Mouse (Mus musculus): ENCODE measurements around the gene Kat2b. TPM values are rescaled to one million over a fixed set of nuclear protein-coding genes. Genes with fewer than 3 reads are reported as not detected.

Gene Kat2b
- total RNA-seq, 2 experiments from 2014 or later: 41.4 to 57.9 TPM

Other genes with a start within 250 kb of the Kat2b start
- not detected in 2 replicates for gene Efhb, start 103.5 kb upstream of the Kat2b start, total RNA-seq (2015)
- 0.15 TPM in 1 of 2 replicates, not detected in the other for gene Efhb, start 103.5 kb upstream of the Kat2b start, total RNA-seq (2017)
- 77.1 and 81.5 TPM in 2 replicates for gene Rab5a, start 87.6 kb upstream of the Kat2b start, total RNA-seq (2015)
- gene Rab5a, start 87.6 kb upstream of the Kat2b start, total RNA-seq (2017): 90.5 and 93.7 TPM in 2 replicates
- not detected in 2 replicates for gene Pp2d1, start 27.4 kb upstream of the Kat2b start, total RNA-seq (2015)
- gene Pp2d1, start 27.4 kb upstream of the Kat2b start, total RNA-seq (2017): not detected in 2 replicates
- 28.5 and 36.5 TPM in 2 replicates for gene Sgo1, start 122.5 kb downstream of the Kat2b start, total RNA-seq (2015)
- gene Sgo1, start 122.5 kb downstream of the Kat2b start, total RNA-seq (2017): 68.3 and 70.9 TPM in 2 replicates

Data from megakaryocyte, adult 5-6 weeks (primary cell).